Mouse (Mus musculus) mesoderm, embryonic 11.5 days (tissue): ENCODE data around the gene Miga2.

Experiments
- DNase-seq: peaks from one replicate; pipeline ENCODE4 v3.0.0-alpha.2; 2012; ENCODE audit warnings: low read depth, low spot score

The Miga2 gene

GRCm38 (mm10) chr2:30358533-30359531 is 5.2 kb upstream of the Miga2 start, which contains the start of gene Sh3glb2:
Sh3glb2 (minus strand) TSS chr2:30359337.
- peak; percentile 80 for DNase-seq

- no peak for DNase-seq
Observed at GRCm38 (mm10) chr2:30360626-30361025, 3.4 kb upstream of the Miga2 start.

GRCm38 (mm10) chr2:30362865-30363264 is 1.2 kb upstream of the Miga2 start:
- no peak for DNase-seq

- no peak for DNase-seq
Observed at GRCm38 (mm10) chr2:30365281-30366069, 1.4 kb downstream of the Miga2 start.

GRCm38 (mm10) chr2:30366203-30366602 is 2.2 kb downstream of the Miga2 start:
- DNase-seq = no peak

- no peak for DNase-seq
Observed at GRCm38 (mm10) chr2:30371544-30371943, 7.5 kb downstream of the Miga2 start.

- DNase-seq = no peak
Observed at GRCm38 (mm10) chr2:30372726-30373125, 8.7 kb downstream of the Miga2 start.

- no peak for DNase-seq
Observed at GRCm38 (mm10) chr2:30375893-30376292, 11.9 kb downstream of the Miga2 start.

- DNase-seq = no peak
Observed at GRCm38 (mm10) chr2:30377721-30378120, 13.7 kb downstream of the Miga2 start.

- no peak for DNase-seq
Observed at GRCm38 (mm10) chr2:30379307-30379706, 15.3 kb downstream of the Miga2 start.

- no peak for DNase-seq
Observed at GRCm38 (mm10) chr2:30380564-30381376, 16.7 kb downstream of the Miga2 start.

- DNase-seq = no peak
Observed at GRCm38 (mm10) chr2:30381377-30381725, 17.3 kb downstream of the Miga2 start.

GRCm38 (mm10) chr2:30384814-30385213 is 20.8 kb downstream of the Miga2 start:
- no peak for DNase-seq

- no peak for DNase-seq
Observed at GRCm38 (mm10) chr2:30385591-30385990, 21.6 kb downstream of the Miga2 start.

GRCm38 (mm10) chr2:30386913-30387312 is 22.9 kb downstream of the Miga2 start:
- DNase-seq = no peak

GRCm38 (mm10) chr2:30389000-30389399 is 25.0 kb downstream of the Miga2 start:
- no peak for DNase-seq

- peak; percentile 99 for DNase-seq
Observed at GRCm38 (mm10) chr2:30392114-30392576, 28.1 kb downstream of the Miga2 start, which contains the start of gene Dolpp1. Dolpp1 (plus strand) TSS chr2:30392254.

- DNase-seq = peak; percentile 94
Observed at GRCm38 (mm10) chr2:30392577-30393369, 28.7 kb downstream of the Miga2 start.

GRCm38 (mm10) chr2:30393370-30393656 is 29.3 kb downstream of the Miga2 start:
- no peak for DNase-seq

GRCm38 (mm10) chr2:30395757-30396156 is 31.7 kb downstream of the Miga2 start:
- no peak for DNase-seq

- no peak for DNase-seq
Observed at GRCm38 (mm10) chr2:30396246-30396645, 32.2 kb downstream of the Miga2 start.
